Mouse (Mus musculus): ENCODE measurements around the gene Csmd2. TPM values are rescaled to one million over a fixed set of nuclear protein-coding genes. Genes with fewer than 3 reads are reported as not detected.

Csmd2 gene
- polyA plus RNA-seq, 1 experiment = 0.03 TPM

GRCm38 (mm10) chr4:128427261-128428030 lies 439.8 kb downstream of the Csmd2 start:
- 41% methylated on average over 14 of the region's 14 CpGs for WGBS
- Histone ChIP-seq H3K36me3 (ENCODE audit: control insufficient read depth, insufficient read depth, low read length) (no peaks in the 10 kb centered on the region), H3K27me3 (replicated peaks; ENCODE audit: control insufficient read depth, insufficient read depth, low read length) (no peaks in the 10 kb centered on the region), H3K4me1 (ENCODE audit: control insufficient read depth, insufficient read depth, low read length) (peaks cover 4% of the 10 kb centered on the region; the same call in 1 of the 2 replicates), H3K27ac (ENCODE audit: insufficient read depth, low read depth, low read length) (no peak overlapping the region), H3K4me3 (ENCODE audit: insufficient read depth, low read depth, low read length) (no peak overlapping the region)
- TF ChIP-seq CTCF (conservative IDR thresholded peaks at IDR 0.05; ENCODE audit: insufficient read depth, insufficient read length, low read depth, low read length) (no peak), POLR2A (IDR thresholded peaks at IDR 0.05; ENCODE audit: low read depth, low read length) (no peak)
- DNase-seq = peak; percentile 94

DNA sequence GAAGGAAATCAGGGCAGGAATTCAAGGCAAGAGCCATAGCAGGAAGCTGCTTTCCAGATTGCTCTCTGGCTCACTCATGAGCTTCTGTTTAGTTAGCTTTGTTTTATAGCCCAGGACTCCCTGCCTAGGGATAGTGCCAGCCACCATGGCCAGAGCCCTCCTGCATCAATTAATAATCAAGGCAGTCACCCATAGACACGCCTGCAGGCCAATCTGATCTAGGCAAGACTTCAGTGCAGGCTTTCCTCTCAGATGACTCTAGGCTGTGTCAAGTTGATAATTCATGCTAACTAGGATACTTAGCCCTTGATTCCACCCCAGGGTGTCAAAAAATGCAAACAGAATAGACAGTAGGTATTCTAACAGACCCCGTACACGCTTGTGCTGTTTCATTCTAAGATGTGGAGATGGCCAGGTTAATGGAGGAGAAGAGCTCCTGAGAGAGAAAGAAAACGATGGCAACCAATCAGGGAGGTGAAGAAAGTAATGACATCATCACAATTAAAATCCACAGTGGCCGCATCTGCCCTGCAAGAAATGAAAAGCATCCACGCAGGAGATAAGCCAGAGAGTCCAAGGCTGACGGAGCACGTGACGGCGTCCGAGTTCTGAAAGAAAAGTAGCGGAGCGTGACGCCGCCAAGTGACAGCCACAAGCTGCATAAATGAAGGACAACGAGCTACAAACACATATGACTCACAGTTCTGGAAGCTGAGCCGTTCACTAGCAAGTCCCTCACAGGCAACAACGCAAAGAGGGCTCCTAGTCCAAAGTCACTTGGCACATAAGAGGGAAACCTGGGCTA lies 440.8 kb downstream of the Csmd2 start:
- TF ChIP-seq POLR2A (IDR thresholded peaks at IDR 0.05; ENCODE audit: low read depth, low read length) = no peak
- TF ChIP-seq CTCF (conservative IDR thresholded peaks at IDR 0.05; ENCODE audit: insufficient read depth, insufficient read length, low read depth, low read length) = no peak
- H3K27ac ChIP-seq (ENCODE audit: insufficient read depth, low read depth, low read length) = no peak overlapping the region
- peak; percentile 61 for DNase-seq
- 35% methylated on average over 18 of the region's 18 CpGs for WGBS
- H3K4me3 ChIP-seq (ENCODE audit: insufficient read depth, low read depth, low read length) = no peak overlapping the region
- no peaks in the 10 kb centered on the region for H3K27me3 ChIP-seq (replicated peaks; ENCODE audit: control insufficient read depth, insufficient read depth, low read length)
- peaks cover 4% of the 10 kb centered on the region; the same call in 1 of the 2 replicates for H3K4me1 ChIP-seq (ENCODE audit: control insufficient read depth, insufficient read depth, low read length)
- H3K36me3 ChIP-seq (ENCODE audit: control insufficient read depth, insufficient read depth, low read length) = no peaks in the 10 kb centered on the region

- no peak for DNase-seq
- TF ChIP-seq POLR2A (IDR thresholded peaks at IDR 0.05; ENCODE audit: low read depth, low read length) (no peak), CTCF (conservative IDR thresholded peaks at IDR 0.05; ENCODE audit: insufficient read depth, insufficient read length, low read depth, low read length) (no peak)
- Histone ChIP-seq H3K36me3 (ENCODE audit: control insufficient read depth, insufficient read depth, low read length) (no peaks in the 10 kb centered on the region), H3K4me3 (ENCODE audit: insufficient read depth, low read depth, low read length) (no peak overlapping the region), H3K27me3 (replicated peaks; ENCODE audit: control insufficient read depth, insufficient read depth, low read length) (no peaks in the 10 kb centered on the region), H3K27ac (ENCODE audit: insufficient read depth, low read depth, low read length) (no peak overlapping the region), H3K4me1 (ENCODE audit: control insufficient read depth, insufficient read depth, low read length) (peaks cover 4% of the 10 kb centered on the region; the same call in 1 of the 2 replicates)
- WGBS = 78% methylated on average over 8 of the region's 8 CpGs
Measured at GRCm38 (mm10) chr4:128429591-128429990, 441.9 kb downstream of the Csmd2 start.

- no peaks in the 10 kb centered on the region for H3K36me3 ChIP-seq (ENCODE audit: control insufficient read depth, insufficient read depth, low read length)
- TF ChIP-seq CTCF (conservative IDR thresholded peaks at IDR 0.05; ENCODE audit: insufficient read depth, insufficient read length, low read depth, low read length) = no peak
- TF ChIP-seq POLR2A (IDR thresholded peaks at IDR 0.05; ENCODE audit: low read depth, low read length) = no peak
- H3K27me3 ChIP-seq (replicated peaks; ENCODE audit: control insufficient read depth, insufficient read depth, low read length) = no peaks in the 10 kb centered on the region
- 85% methylated on average over 6 of the region's 6 CpGs for WGBS
- no peaks in the 10 kb centered on the region for H3K4me1 ChIP-seq (ENCODE audit: control insufficient read depth, insufficient read depth, low read length)
- H3K4me3 ChIP-seq (ENCODE audit: insufficient read depth, low read depth, low read length) = no peak overlapping the region
- DNase-seq = no peak
- no peak overlapping the region for H3K27ac ChIP-seq (ENCODE audit: insufficient read depth, low read depth, low read length)
Measured at GRCm38 (mm10) chr4:128440550-128440949, 452.9 kb downstream of the Csmd2 start.

DNA sequence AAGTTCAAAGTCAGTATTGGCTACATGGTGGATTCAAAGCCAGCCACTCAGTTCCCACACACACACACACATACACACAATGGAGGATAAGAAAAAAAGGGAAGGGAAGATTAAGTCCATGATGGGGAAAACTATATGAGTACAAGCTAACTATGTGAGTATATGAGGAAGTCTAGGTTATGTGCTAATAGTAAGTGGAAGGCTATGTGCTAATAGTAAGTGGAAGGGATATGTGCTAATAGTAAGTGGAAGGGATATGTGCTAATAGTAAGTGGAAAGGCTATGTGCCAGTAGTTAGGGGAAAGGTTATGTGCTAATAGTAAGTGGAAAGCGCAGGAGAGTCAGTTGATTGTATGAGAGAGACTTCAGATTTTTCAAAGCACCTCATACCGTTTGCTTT lies 453.6 kb downstream of the Csmd2 start:
- Histone ChIP-seq H3K27ac (ENCODE audit: insufficient read depth, low read depth, low read length) (no peak overlapping the region), H3K4me1 (ENCODE audit: control insufficient read depth, insufficient read depth, low read length) (no peaks in the 10 kb centered on the region), H3K36me3 (ENCODE audit: control insufficient read depth, insufficient read depth, low read length) (no peaks in the 10 kb centered on the region), H3K27me3 (replicated peaks; ENCODE audit: control insufficient read depth, insufficient read depth, low read length) (no peaks in the 10 kb centered on the region), H3K4me3 (ENCODE audit: insufficient read depth, low read depth, low read length) (no peak overlapping the region)
- no peak for DNase-seq
- WGBS = 91% methylated on average over 2 of the region's 2 CpGs
- TF ChIP-seq POLR2A (IDR thresholded peaks at IDR 0.05; ENCODE audit: low read depth, low read length) (no peak), CTCF (conservative IDR thresholded peaks at IDR 0.05; ENCODE audit: insufficient read depth, insufficient read length, low read depth, low read length) (no peak)

DNA sequence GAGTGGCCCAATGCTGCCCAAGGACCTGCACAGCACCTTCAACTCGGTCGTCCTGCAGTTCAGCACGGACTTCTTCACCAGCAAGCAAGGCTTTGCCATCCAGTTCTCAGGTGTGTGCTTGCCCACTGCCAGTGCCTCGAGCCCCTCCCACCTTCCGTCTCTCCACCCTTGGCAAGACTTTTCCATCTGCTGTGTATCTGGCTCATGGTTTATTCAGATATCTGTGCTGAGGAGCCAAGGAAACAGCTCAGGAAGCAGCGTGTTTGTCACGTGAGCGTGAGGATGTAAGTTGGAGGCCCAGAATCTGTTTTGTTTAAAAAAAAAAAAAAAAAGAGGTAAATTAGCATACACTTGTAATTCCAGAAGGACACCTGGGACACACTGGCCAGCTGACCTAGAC lies 455.1 kb downstream of the Csmd2 start:
- H3K4me3 ChIP-seq (ENCODE audit: insufficient read depth, low read depth, low read length) = no peak overlapping the region
- no peak for DNase-seq
- H3K27ac ChIP-seq (ENCODE audit: insufficient read depth, low read depth, low read length) = no peak overlapping the region
- TF ChIP-seq CTCF (conservative IDR thresholded peaks at IDR 0.05; ENCODE audit: insufficient read depth, insufficient read length, low read depth, low read length) (no peak), POLR2A (IDR thresholded peaks at IDR 0.05; ENCODE audit: low read depth, low read length) (no peak)
- WGBS = 65% methylated on average over 8 of the region's 8 CpGs
- H3K4me1 ChIP-seq (ENCODE audit: control insufficient read depth, insufficient read depth, low read length) = no peaks in the 10 kb centered on the region
- no peaks in the 10 kb centered on the region for H3K36me3 ChIP-seq (ENCODE audit: control insufficient read depth, insufficient read depth, low read length)
- H3K27me3 ChIP-seq (replicated peaks; ENCODE audit: control insufficient read depth, insufficient read depth, low read length) = no peaks in the 10 kb centered on the region
